Mouse (Mus musculus): ENCODE results near the gene Scfd2.

The Scfd2 gene

GRCm38 (mm10) chr5:74246453-74246852, 285.1 kb downstream of the Scfd2 start:
- CTCF ChIA-PET = interaction anchor here in 1 of 4 experiments (0.6 kb wide), 1 partner anchor 1371 kb away, joined by 7 read pairs; no protein-coding TSS in a partner anchor
- POLR2A ChIA-PET = no interaction called here

- CTCF ChIA-PET = interaction anchor here in 1 of 4 experiments (0.6 kb wide), 1 partner anchor 1370 kb away, joined by 7 read pairs; no protein-coding TSS in a partner anchor
- POLR2A ChIA-PET = interaction anchor here in 1 of 4 experiments (1.1 kb wide), 1 partner anchor 9 kb away, joined by 4 read pairs; no protein-coding TSS in a partner anchor
Measured at GRCm38 (mm10) chr5:74245641-74246145, 285.9 kb downstream of the Scfd2 start.

GRCm38 (mm10) chr5:74244406-74245019, 287.0 kb downstream of the Scfd2 start:
- ChIA-PET POLR2A (interaction anchor here in 2 of 4 experiments (0.7 to 1.3 kb wide), 3 partner anchors 40 to 152 kb away, joined by 3 to 5 read pairs (median 3); no protein-coding TSS in a partner anchor), CTCF (no interaction called here)

GRCm38 (mm10) chr5:74242654-74243053, 288.9 kb downstream of the Scfd2 start:
- CTCF ChIA-PET = interaction anchor here in 1 of 4 experiments (0.7 kb wide), 1 partner anchor 176 kb away, joined by 3 read pairs; no protein-coding TSS in a partner anchor
- POLR2A ChIA-PET = no interaction called here

DNA sequence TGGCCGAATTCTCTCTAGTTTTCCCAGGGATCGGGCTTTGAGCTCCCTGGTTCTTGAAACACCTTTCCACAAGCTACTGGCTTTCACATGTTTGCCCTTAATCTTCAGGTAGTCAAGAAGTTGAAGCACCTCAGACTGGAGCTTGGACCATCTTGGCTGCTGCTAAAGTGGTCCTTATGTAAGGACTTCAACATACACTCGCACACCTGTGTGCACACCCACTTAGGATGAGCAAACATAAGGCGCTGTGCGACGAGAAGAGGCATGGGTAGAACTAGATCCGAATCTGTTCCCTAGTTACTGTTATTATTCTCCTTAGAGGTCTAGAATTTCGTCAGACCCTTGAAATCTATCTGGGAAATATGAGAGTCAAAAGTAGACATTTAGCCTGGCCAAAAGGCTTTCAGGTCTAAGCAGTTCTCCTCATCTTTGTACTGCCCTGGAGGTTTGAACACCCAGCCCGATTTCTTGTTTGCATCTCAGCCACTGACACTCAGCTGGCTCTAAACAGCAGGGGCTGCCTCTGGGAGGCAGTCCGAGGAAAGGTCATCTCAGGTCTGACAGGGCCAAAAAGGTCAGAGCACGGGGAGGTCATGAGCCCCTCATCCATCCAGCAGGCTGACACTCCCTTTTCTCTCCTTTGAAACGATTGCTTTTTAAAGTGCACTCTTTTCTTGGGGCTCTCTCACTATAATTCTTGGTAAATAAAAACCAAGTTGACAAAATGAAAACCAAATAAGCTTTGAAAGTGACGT, 290.5 kb downstream of the Scfd2 start:
- ChIA-PET POLR2A (no interaction called here), CTCF (interaction anchor here in 1 of 4 experiments (0.9 kb wide), 1 partner anchor 37 kb away, joined by 3 read pairs; no protein-coding TSS in a partner anchor)

DNA sequence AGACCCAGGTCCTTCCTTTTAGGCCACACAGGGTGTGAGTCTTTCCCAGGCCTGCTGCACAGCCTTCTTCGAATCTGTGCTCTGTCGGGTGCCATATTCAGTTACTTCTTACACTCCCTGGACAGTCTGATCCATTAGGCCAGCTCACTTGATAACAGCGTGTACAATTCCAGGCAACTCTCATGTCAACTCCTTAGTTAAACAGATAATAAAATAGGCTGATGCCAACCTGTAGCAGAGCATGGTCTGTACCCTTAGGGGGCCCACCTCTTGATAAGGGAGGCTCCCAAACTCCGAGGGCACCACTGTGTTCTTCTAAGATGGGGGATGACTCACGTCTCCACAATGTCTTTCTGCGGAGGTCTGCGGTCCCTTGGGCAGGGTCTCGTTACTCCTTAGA, 291.3 kb downstream of the Scfd2 start:
- ChIA-PET POLR2A (no interaction called here), CTCF (interaction anchor here in 1 of 4 experiments (0.9 kb wide), 1 partner anchor 38 kb away, joined by 3 read pairs; no protein-coding TSS in a partner anchor)

DNA sequence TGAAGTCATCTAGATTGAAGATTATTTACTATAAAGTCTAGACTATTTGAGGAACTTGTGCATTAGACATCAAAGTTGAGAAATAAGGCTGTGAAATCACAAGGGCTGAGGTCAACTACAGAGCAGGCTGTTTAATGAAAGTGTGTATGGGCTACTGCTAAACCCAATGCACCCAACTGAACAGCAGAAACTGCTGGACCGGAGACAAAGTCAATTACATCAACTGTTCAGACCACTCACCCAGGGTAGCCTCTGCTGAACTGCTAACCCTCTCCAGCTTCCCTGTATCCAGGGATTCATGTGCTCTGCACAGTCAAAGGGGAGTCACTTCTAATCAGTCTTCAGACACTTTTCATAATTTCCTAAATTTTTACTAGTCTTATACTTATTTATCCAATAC, 292.2 kb downstream of the Scfd2 start:
- ChIA-PET POLR2A (interaction anchor here in 1 of 4 experiments (0.7 kb wide), 1 partner anchor 25 kb away, joined by 3 read pairs; no protein-coding TSS in a partner anchor), CTCF (no interaction called here)

GRCm38 (mm10) chr5:74233808-74234207, 297.8 kb downstream of the Scfd2 start:
- CTCF ChIA-PET = no interaction called here

GRCm38 (mm10) chr5:74230525-74230924, 301.0 kb downstream of the Scfd2 start:
- ChIA-PET POLR2A (no interaction called here), CTCF (interaction anchor here in 1 of 4 experiments (0.5 kb wide), 1 partner anchor 148 kb away, joined by 3 read pairs; no protein-coding TSS in a partner anchor)

More at GRCm38 (mm10) chr5:74233808-74234207, 297.8 kb downstream of the Scfd2 start:
- POLR2A ChIA-PET = interaction anchor here in 1 of 4 experiments (0.7 kb wide), 1 partner anchor 141 kb away, joined by 3 read pairs; no protein-coding TSS in a partner anchor

GRCm38 (mm10) chr5:74229775-74230413, 301.7 kb downstream of the Scfd2 start:
- ChIA-PET CTCF (no interaction called here), POLR2A (interaction anchor here in 1 of 4 experiments (0.5 kb wide), 1 partner anchor 53 kb away, joined by 3 read pairs; no protein-coding TSS in a partner anchor)

DNA sequence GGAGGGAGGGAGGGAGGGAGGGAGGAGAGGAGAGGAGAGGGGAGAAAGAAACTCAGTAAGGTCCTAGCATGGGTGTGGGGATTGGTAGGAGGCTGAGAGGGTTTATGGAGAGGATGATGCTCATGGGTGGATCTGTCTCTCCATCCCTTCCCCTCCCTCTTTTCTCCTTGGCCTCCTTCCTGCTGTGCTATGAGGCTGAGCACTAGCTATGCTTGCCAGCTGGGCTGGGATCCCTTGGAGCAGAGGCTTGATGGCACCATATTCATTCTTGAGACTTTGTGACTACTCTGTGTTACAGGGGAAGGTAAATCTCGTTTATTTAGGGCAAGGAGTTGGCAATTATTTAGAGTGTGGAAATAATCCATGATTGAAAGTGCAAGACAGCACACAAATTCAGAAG, 302.6 kb downstream of the Scfd2 start:
- POLR2A ChIA-PET = no interaction called here

DNA sequence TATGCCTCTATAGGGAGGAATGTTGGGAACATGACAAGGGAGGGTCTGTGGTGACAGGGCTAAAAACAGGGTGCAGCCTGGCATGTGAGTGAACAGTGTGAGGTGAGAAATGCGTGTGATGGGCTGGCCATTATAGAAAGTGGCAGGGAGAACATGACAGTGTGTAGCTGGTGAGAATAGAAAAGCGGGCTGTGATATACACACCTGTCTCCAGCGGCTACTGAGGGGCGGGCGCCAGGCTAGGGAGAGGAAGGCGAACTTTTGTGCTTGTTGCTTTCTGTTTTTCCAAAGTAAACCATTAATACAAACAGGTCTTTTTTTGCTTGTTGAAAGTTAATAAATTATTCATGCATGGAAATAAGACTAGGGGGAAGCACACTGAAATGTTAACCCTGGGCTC, 304.2 kb downstream of the Scfd2 start:
- POLR2A ChIA-PET = interaction anchor here in 1 of 4 experiments (0.6 kb wide), 1 partner anchor 278 kb away, joined by 3 read pairs; no protein-coding TSS in a partner anchor
- CTCF ChIA-PET = no interaction called here

More for the DNA sequence above, 302.6 kb downstream of the Scfd2 start:
- CTCF ChIA-PET = no interaction called here

- POLR2A ChIA-PET = interaction anchor here in 1 of 4 experiments (0.5 kb wide), 1 partner anchor 101 kb away, joined by 3 read pairs; no protein-coding TSS in a partner anchor
Measured at GRCm38 (mm10) chr5:74226183-74226582, 305.4 kb downstream of the Scfd2 start.

DNA sequence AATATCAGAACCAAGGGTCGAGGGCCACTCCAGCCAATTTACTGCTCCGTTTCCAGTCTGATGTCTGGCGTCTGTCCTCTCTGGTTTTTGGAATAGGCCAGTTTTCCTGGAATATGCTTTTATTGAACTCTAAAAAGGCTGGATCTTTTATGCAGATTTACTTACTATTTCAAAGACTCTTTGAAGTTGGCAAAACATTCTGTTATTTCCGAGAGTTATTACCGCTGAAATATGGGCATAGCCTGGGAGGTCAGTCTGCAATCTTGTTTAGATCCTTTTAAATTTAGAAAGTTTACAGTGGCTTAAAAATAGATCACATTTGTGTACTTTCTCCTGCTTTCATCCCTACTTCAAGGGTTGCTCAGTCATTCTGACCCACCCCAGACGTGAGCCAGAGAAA, 307.1 kb downstream of the Scfd2 start:
- ChIA-PET CTCF (no interaction called here), POLR2A (no interaction called here)

More at GRCm38 (mm10) chr5:74226183-74226582, 305.4 kb downstream of the Scfd2 start:
- CTCF ChIA-PET = no interaction called here

- CTCF ChIA-PET = no interaction called here
- POLR2A ChIA-PET = interaction anchor here in 1 of 4 experiments (0.6 to 0.7 kb wide), 2 partner anchors 20 to 220 kb away, joined by 3 read pairs; no protein-coding TSS in a partner anchor
Measured at GRCm38 (mm10) chr5:74222626-74223025, 308.9 kb downstream of the Scfd2 start.

DNA sequence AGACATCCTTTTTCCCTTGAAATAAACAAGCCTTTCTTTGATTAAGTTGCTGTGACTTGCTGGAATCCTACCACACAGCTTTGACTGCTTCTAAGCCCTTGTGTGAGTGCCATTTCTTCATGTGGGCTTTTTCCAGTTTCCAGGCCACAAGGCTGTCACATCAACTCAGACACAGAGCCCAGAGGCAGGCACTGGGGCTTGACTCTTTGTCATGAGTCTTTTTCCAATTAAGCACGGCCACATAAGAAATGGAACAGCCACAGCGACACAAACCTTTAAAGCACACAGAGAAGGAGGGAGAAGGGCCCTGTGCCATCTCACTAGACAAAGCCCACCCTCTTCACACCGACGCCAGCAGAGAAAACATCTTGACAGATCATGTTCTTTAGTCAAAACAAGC, 313.0 kb downstream of the Scfd2 start:
- CTCF ChIA-PET = no interaction called here
- POLR2A ChIA-PET = interaction anchor here in 1 of 4 experiments (1.0 kb wide), 1 partner anchor 67 kb away, joined by 3 read pairs; no protein-coding TSS in a partner anchor

GRCm38 (mm10) chr5:74215125-74215524, 316.4 kb downstream of the Scfd2 start:
- ChIA-PET CTCF (no interaction called here), POLR2A (no interaction called here)

GRCm38 (mm10) chr5:74214501-74215110, 317.0 kb downstream of the Scfd2 start:
- POLR2A ChIA-PET = interaction anchor here in 1 of 4 experiments (0.6 kb wide), 1 partner anchor 92 kb away, joined by 3 read pairs; no protein-coding TSS in a partner anchor
- CTCF ChIA-PET = no interaction called here

DNA sequence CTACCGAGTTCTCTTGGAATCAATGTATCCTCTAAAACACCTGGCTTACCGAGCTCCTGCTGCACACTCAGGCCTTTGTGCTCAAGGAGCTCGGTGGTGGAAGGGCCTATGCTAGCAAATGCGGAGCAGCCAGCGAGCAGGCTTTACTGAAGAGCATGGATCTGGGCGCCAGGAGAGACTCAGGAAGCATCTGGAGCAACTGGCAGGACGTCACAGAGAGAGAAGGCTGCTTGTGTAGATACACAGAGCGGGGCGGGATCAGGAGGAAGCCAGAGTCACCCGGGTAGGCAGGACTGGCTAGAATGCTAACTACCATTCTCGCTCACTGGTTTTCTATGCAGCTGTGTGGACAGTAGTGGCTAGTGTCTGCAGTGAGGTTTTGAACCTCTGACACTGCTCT, 320.2 kb downstream of the Scfd2 start:
- POLR2A ChIA-PET = interaction anchor here in 3 of 4 experiments (0.6 to 2.3 kb wide), 3 partner anchors 10 to 1277 kb away, joined by 3 to 8 read pairs (median 4); no protein-coding TSS in a partner anchor

More for the DNA sequence above, 320.2 kb downstream of the Scfd2 start:
- CTCF ChIA-PET = no interaction called here

All from embryonic stem cell, embryonic (primary cell).